Mouse (Mus musculus) bone marrow macrophage, adult 2 months (primary cell): ENCODE measurements around the gene Lrrc7. TPM values are rescaled to one million over a fixed set of nuclear protein-coding genes. Genes with fewer than 3 reads are reported as not detected.

ENCODE experiments used
- H3K27ac ChIP-seq: 2 replicates; pipeline ENCODE4 v1.5.1; 2012; ENCODE audit warnings: low read depth, low read length; ENCODE audit not compliant: insufficient read depth
- H3K4me1 ChIP-seq: 2 replicates; pipeline ENCODE4 v1.6.1; 2012; ENCODE audit warnings: low read length; ENCODE audit not compliant: control insufficient read depth, insufficient read depth
- H3K4me3 ChIP-seq: 2 replicates; pipeline ENCODE4 v1.5.1; 2012; ENCODE audit warnings: mild to moderate bottlenecking, low read length, moderate library complexity; ENCODE audit not compliant: insufficient read depth
- CTCF ChIP-seq: IDR thresholded peaks from 2 replicates; pipeline ENCODE4 v1.5.1; 2012; ENCODE audit warnings: low read depth, mild to moderate bottlenecking, low read length, moderate library complexity
- POLR2A ChIP-seq: IDR thresholded peaks from 2 replicates; pipeline ENCODE4 v1.6.1; 2012; ENCODE audit warnings: mild to moderate bottlenecking, low read depth, low read length, borderline replicate concordance
- polyA plus RNA-seq: library from polyadenylated mRNA; stranded (reverse); fragments of >200 nt; gene quantifications from 2 replicates; pipeline ENCODE4 v1.2.4, GENCODE M21; 2012; ENCODE audit not compliant: missing spikeins, insufficient read depth, insufficient read length

Gene Lrrc7
- polyA plus RNA-seq, 1 experiment = not detected

DNA sequence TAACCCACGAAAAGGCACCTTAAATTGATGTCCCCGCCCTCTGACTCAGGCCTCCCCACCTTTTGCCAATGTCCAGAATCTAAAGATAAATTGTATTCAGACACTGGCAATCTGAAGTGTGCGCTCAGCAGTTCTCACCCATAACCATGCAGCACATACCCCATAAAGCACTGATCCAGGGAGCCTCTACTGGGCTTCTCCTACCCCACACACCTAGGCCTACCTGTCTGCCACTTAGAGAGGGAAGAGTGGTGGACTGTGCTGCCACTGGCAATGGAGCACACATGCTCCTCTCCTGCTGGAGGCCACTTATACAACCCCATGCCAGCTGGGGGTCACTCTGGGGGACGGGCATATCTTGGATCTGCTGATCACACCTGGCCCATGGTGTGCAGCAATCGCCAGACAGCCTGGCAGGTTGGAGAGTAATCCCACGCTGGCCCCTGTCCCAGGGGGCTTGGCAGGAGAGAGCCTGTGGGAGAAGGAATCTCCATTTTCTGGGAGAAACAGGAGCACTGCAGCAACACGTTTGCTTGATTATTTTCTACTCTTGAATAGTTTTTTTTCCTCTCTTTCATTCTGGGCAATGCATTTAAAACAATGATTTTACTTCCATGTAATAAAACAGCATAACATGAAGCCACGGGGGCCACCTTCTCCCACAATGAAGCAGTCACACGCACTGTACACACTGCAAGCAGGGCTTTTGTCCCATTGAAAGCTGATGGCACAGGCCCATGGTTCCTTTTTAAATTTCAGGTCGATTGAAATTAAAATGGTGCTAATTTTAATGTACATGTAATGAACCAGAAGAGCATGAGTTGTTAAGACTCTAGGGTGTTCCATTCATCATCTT is 386.9 kb downstream of the Lrrc7 start:
- Histone ChIP-seq H3K27ac (no peak overlapping the region), H3K4me3 (no peak overlapping the region), H3K4me1 (peaks cover 4% of the 10 kb centered on the region; the same call in 1 of the 2 replicates)
- no peak for TF ChIP-seq POLR2A
- no peak for TF ChIP-seq CTCF

DNA sequence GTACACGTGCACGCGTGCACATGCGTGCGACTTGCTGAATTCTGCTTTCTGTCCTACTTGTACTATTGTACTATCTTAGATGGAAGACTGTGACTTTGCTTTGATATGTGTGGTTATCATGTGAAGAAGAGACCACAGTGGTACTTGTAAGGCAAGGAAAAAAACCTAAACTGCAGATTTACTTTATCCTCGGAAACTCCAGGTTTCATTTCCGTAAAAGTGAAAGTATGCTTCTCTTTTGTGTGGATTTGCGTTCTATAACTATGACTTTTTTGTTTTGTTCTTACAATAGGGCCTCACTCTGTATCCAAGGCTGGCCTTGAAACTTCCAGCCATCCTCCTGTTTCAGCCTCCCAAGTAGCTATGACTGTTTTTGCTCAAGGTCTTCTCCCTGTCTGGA is 392.8 kb downstream of the Lrrc7 start:
- H3K27ac ChIP-seq = no peak overlapping the region
- TF ChIP-seq POLR2A = no peak
- no peak for TF ChIP-seq CTCF
- peaks cover 3% of the 10 kb centered on the region for H3K4me1 ChIP-seq
- no peak overlapping the region for H3K4me3 ChIP-seq

DNA sequence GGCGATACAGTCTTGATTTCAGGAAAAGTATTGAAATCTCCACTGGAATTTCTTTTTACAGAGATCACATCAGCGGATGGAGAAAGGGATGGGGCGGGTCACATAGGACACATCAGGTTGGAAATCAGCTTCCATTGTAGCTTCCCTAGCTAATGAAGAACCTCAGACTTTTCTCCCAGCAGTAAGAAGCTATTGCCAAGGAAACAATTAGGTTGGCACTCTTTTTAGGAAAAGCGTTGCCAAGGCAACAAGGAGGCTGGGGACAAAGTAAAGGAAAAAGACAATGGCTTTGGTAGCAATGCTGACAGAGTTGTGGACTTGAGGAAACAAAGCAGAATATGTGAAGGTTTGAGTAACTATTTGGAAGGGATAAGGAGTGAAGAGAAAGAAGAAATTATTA is 393.6 kb downstream of the Lrrc7 start:
- Histone ChIP-seq H3K4me1 (peaks cover 3% of the 10 kb centered on the region), H3K27ac (no peak overlapping the region), H3K4me3 (no peak overlapping the region)
- TF ChIP-seq POLR2A (no peak), CTCF (no peak)

DNA sequence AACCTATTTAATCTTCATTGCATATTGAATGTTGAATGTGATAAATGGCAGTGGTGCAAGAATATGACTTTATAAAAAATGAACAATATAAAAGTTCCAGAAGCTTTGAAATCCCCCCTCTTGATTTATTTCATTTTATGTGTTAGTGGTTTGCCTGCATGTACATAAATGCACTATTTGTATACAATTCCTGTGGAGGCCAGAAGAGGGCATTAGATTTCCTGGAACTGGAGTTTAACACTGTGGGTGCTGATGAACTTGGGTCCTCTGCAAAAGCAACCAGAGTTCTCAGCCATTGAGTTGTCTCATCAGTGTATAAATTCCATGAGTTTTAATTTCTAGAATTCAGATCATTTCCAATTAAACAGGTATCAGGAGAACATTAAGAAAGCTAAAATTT is 397.0 kb downstream of the Lrrc7 start:
- H3K4me3 ChIP-seq = no peak overlapping the region
- no peak for TF ChIP-seq POLR2A
- TF ChIP-seq CTCF = no peak
- no peak overlapping the region for H3K27ac ChIP-seq
- H3K4me1 ChIP-seq = peaks cover 3% of the 10 kb centered on the region

DNA sequence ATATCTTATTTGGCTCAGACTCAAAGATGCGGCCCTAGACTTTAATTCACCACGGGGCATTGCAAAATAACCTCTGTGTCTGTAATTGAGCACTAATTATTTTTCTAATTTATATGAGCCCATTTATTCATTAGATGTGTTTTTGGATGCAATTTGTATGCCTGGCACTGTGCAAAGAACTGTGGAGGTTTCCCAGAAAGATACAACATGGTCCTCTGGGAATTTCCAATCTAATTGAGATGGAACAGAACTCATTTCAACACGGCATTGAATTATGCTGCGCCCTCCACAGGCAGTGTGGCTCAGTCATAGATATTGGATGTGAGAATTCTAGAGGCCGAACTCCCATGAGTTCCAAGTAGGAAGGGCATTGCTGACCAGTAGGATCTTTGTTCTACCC is 397.6 kb downstream of the Lrrc7 start:
- no peak overlapping the region for H3K4me3 ChIP-seq
- TF ChIP-seq CTCF (no peak), POLR2A (no peak)
- peaks cover 2% of the 10 kb centered on the region for H3K4me1 ChIP-seq
- H3K27ac ChIP-seq = no peak overlapping the region

DNA sequence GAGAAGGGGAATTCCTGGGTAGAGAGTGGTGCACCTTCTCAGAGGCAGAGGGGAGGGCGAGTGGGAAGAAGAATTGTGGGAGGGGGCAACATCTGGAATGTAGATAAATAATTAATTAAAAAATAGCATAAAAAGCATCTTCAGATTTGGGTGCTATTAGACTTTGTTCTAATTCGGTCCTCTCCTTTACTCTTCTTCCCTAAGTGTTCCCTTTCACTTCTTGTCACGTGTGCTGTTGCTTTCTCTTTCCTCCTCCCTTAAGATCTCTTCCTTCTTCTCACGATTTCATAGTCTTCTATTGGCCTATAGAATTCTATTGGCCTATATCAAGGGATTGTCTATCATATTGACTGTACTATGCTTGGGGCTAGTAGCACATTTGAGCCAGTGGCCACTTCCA is 398.9 kb downstream of the Lrrc7 start:
- H3K4me3 ChIP-seq = no peak overlapping the region
- no peaks in the 10 kb centered on the region for H3K4me1 ChIP-seq
- no peak for TF ChIP-seq POLR2A
- TF ChIP-seq CTCF = no peak

DNA sequence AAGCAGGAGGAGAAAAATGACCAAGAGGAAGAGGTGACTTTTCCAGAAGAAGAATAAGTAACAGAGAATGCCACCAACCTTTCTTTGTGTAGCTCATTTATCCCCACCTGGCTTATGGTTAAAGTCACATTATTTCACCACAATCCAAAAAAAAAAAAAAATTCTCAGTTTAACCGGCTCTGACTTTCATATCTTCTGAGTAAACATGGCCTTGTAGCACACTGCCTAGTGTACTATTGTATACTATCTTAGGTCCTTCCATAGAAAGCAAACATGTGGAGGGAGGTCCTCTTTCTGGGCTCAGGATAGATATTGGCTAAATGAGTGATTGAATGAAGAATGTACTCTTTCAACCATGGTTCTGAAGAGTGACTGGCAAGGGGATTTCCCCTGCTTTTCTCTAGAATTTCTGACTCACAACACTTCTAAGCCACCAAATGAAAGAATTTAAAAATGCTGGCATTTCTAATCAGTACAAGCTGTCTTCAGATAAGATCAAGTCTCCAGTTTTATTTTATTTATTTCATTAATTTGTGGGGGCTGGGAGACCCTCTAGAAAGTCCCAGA is 400.0 kb downstream of the Lrrc7 start:
- no peaks in the 10 kb centered on the region for H3K4me1 ChIP-seq
- TF ChIP-seq POLR2A = no peak
- no peak for TF ChIP-seq CTCF
- H3K4me3 ChIP-seq = no peak overlapping the region
- no peak overlapping the region for H3K27ac ChIP-seq

More for the DNA sequence above, 398.9 kb downstream of the Lrrc7 start:
- no peak overlapping the region for H3K27ac ChIP-seq

DNA sequence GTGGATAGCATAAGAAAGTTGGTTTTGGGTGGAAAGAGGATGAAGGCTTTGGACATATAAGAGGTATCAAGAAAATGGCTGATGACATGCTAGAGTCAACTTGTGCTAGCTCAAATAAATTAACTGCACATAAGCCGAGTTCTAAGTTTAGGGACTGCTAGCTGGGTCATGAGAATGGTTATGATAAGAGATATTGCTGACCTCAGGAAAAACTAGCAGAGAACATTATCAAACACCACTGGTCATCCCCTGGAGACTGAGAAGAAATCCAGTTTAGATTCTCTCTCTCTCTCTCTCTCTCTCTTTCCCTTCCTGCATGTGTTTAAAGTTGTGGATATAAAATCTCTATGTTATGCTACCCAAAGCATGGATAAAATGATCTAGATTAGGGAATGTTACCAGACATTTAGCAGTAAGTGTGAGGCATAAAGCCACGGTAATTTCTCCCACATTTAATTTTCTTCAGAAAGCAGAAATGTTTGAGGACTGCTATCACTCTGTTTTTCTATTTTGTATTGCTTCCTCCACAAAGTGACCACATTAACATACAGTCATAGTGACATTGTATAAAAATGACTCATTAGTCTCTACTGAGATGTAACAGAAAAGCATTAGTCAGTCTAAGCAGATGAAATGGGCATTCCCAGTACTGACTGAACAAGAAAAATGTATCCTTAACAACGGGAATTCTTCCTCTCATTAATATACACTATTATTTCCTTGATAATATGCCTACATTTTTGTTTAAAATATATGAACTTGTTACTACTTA is 406.3 kb downstream of the Lrrc7 start:
- peaks cover 12% of the 10 kb centered on the region for H3K4me1 ChIP-seq
- H3K27ac ChIP-seq = no peak overlapping the region
- no peak for TF ChIP-seq CTCF
- TF ChIP-seq POLR2A = no peak
- no peak overlapping the region for H3K4me3 ChIP-seq

DNA sequence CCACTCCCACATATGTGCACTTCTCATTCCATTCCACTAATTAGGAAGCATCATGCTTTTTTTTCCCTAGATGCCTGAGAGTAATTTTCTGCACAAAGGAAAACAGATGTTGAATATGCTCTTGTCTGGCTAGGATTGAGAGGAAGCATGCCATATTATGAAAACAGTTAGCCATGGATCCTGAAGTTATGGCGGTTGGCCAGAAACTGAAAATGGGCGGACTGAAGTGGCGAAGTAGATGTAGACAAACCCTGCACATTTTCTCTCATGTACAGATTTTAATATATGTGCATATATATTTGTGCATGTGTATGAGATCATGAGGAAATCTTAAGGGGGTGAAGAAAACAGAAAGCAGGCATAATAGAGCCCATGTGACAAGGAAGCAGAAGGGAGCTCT is 407.9 kb downstream of the Lrrc7 start:
- Histone ChIP-seq H3K4me3 (no peak overlapping the region), H3K4me1 (peaks cover 12% of the 10 kb centered on the region), H3K27ac (no peak overlapping the region)
- TF ChIP-seq CTCF (no peak), POLR2A (no peak)

DNA sequence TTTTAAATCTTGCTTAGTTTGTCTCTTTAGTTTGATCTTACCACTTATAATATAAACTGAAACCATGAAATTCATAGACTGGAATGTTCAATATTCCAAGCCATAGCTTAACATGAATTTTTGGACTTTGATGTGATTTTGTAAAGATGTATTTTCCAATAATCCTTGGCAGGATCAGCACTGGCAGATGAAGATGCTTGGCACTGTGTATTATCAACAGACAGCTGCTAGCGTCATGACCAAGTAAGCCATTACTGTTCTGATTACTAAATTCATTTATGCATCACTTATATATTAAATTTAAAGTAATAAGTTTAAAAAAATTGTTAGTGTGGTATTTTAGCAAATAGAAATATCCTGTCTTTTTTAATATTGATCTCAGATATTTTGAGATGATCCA is 413.0 kb downstream of the Lrrc7 start:
- Histone ChIP-seq H3K27ac (no peak overlapping the region), H3K4me3 (no peak overlapping the region), H3K4me1 (peaks cover 2% of the 10 kb centered on the region)
- TF ChIP-seq POLR2A (no peak), CTCF (no peak)
